Mouse (Mus musculus) cerebellum, adult 9-11 months (tissue): ENCODE data around the gene Ednrb.

Experiments
- DNase-seq: peaks from one replicate; pipeline ENCODE4 v3.0.0; 2022

Gene Ednrb

DNA sequence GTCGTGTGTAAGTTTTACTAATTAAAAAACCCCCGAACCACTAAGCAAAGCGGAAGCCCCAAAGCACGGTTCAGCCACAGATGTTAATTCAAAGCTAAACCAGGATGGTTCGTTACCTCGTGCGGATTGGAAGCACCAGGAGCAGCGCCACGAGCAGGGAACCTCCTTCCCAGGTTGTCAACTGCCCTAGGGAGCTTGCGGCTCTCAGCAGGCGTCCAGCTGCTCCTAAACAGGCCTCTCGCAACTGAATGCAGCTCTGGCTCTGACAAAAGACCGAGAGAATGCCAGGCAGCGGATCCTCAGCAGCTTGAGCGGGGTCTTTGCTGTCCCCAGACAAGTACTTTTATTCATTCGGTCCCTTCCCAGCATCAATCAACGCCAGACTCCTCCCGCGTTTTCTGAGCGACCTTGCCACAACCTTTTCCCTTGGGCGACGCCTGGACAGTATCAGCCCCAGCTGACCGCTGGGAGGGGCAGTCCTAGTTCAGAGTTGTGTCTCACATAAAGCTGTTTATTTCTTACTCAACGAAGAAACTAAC lies at the start of gene Ednrb:
TSS of gene Ednrb (minus strand) at position 392 of the 539 bp plus-strand sequence.
- DNase-seq, result peak; percentile 3

DNA sequence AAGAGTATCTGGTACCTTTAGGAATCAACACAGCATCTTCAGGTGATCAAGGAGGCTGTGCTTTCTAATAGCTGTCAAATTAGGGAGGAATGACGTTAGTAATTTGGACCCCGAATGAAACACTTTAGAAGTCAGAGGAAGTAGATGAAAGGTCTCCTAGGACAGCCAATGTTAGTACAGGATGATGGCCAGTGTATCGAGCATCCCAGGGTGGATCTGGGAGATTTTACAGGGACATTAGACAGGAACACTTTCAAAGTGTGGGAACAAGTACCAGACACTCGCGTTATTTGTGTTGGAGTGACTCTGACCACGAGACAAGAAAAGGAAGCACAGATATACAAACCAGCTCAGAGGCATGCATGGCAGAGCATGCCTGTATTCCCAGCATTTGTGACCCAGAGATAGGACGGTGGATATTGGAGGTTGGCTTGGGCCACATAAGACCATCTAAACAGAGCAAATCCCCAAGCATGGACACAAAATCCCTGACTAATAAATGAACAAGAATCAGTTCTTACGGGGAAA lies 48.3 kb upstream of the Ednrb start:
- no peak for DNase-seq

DNA sequence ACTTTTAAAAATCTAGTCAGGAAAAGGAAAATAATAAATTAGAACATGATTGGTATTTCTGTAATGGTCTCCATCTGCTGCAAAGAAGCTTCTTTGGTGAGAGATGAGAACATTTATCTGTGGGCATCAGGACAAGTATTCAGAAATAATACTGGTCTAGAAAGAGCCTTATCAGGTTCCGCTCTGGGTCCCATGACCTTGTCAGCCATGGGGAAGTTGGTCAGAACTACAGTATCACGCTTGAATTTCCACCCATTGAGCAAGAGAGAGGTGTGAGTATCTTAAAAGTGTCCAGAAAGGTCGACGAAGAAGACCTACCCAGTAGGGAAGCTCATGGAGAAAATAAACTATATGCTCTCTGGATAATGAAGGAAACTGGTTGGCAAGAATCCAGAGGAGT lies 46.6 kb upstream of the Ednrb start:
- DNase-seq, result no peak

DNA sequence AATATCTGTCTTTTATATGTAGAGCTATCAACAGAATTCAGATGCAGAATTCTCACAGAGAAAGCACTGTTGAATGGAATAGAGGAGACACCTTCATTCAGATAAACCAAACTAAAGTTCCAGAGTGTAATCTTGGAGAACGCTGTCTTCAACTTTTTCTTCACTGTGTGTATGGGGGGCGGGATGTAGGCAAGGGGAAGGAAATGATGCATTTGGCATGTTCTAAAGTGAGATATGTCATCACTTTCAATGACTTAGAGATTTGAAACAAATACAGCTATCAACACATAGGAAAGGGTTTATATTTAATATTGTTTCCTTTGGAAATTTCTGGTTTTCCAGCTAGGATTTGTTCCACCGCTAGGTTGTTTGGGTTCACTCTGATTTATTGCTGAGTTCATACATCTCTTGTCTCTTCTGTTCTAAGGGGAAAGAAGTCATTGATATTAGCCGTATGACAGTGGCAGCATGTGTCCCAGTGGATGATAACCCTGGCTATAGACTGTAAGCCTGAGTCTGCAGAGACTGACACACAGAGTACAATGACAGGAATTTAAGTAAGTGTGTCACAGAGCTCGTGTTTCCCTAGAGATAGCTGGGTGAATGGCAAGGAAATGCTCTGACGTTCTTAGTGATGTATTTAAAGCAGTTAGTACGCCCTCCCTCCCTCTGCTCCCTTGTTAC lies 40.8 kb upstream of the Ednrb start:
- no peak for DNase-seq

DNA sequence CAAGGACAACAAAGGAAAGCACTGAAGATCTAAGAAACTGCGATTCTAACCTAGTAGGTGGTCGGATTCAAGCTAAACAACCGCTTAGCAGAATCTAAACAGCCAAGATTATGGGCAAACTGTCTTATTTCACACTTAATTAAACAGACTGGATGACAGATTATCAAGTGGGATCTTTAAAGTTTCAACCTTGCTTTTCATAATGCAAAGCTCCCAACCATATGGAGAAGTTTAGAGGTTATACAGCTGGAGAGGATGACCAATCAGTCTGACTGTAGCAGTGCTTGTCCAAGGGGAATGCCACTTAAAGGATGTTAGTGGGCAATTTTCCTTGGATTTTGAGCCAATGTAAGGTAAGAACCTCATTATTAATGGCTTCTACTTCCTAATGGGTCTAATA lies 38.7 kb upstream of the Ednrb start:
- DNase-seq, result no peak

DNA sequence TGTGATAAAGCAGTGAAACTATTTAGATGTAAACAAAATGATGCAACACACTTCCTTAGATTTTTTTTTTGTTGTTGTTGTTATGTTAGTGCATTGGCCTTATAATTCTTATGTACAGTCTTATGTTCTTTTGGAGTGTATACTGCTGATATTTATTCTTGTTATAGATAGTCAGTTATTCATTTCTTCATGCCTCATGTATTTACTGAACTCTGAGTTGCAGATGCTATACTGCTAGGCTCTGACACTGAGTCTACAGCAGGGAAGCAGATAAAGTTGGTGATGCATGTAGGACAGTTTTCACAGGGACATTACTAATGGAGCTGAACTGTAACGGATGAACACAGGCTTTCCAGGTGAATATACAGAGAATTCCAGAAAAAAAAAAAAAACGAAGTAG lies 32.9 kb upstream of the Ednrb start:
- DNase-seq, result no peak

DNA sequence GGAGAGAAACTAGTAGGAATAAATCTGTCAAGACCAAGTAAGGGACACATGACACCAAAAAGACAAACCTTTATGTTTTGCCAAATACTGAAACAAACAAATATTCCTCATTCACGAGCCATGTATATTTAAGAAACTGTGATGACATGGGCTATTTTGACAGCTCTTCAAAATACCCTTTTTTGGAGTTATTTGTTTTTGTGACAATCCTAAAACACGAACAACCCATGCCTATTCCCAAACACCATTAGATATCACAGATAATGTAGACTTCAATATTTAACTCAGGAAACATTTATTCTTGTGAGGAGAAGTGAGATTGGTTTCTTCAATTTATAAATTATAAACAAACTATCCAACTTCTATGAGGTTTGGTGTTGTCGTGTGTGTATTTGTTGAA lies 32.4 kb upstream of the Ednrb start:
- DNase-seq, result no peak

DNA sequence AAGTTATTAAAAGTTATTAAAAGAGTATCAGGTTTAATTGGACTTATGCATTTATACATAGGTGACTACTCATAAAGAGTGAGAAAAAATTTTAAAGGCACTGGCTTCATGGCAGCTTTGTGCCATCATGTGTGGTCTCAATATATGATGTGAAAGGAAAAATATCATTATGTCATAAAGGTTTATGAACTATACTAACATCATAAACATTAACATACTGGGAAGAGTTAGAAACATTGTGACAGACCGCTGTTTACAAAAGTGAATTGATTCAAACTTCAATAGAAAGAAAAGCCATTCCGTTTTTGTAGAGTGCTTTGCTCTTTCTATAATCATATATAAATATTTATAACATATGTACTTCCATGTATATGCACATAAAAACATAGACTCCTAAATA lies 22.4 kb upstream of the Ednrb start:
- no peak for DNase-seq

DNA sequence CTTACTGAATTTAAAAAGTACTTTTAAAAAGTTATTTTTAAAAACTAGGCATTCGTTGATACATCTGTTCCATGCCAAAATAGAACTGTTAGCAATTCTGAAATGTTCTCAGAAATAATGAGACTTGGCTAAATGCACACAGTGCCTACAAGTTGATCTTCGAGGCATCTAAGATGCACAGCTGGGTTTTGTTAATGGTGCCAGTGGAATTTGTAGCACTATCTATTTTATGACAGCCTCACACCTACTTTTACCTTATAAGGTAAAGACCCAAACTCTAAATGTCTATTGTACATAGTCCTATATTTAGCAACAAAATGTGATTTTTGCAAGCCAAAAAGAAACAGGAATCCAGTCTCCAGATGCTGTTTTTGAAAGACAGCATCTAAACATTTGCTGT lies 21.0 kb upstream of the Ednrb start:
- DNase-seq, result no peak

DNA sequence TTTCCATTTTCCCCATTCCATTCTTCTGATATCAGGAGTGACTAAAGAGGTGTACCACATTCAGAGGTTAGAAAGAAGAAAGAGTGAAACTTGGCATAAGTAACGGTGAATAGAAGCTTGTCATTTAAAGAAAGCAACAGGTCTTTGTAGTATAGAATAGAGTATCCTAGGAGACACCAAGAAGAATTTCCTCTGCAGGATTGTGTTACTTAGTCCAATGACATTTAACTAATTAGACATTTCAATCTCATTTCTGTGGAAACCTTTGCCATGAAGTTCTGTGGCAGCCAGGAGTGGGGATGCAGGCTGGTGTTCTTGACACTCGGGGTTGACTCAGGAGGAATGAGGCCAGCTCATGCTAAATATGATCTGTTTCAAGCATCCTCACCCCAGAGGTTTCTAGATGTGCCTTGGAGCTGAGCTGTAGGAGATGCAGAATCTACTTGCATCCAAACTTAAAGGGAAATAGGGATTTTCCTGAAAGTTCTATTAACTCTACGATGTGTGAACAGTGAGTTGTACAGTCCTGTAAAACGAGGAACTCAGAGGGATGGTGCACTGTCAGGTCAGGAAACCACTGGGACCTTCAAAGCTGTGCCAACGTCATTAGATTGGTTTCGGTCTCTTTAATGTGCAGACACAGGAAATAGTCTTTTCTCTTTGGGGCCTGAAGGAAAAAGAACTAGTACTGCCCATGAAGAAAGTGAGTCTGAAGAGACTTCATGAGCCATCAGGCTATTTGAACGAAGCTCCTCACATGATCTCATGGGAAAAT lies 6.1 kb upstream of the Ednrb start:
- no peak for DNase-seq

DNA sequence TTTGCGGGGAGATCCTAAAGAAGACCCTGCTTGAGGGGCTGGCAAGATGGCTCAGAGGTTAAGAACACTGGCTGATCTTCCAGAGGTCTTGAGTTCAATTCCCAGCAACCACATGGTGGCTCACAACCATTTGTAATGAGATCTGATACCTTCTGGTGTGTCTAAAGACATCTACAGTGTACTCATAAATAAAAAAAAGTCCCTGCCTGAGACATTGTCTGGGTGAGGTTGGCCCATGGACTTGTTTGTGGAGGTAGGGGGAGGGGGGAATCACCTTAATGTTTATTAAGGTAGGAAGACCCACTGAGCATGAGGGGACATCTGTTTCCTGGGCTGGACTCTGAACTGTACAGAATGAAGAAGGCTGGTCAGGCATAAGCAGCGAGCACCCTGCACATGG lies 1.5 kb upstream of the Ednrb start:
- no peak for DNase-seq

DNA sequence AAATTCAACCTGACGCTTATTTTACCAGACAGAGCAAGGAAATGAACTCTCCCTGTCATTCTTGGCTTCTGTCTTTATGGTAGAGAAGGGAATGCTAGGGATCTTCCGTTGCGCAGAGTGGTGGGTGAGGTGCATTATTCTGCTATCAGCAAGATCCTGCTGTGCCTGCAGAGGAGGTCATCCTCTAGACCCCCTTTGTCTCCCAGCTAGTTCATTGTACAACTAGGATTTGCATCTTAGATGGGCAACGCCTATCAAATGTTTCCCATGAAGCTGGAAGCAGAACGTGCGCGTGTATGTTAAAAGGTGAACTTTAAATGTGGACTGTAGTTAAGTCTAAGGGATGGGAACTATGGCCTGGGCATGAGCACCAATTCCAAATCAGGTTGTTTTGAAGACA lies 742 bp upstream of the Ednrb start:
- no peak for DNase-seq

DNA sequence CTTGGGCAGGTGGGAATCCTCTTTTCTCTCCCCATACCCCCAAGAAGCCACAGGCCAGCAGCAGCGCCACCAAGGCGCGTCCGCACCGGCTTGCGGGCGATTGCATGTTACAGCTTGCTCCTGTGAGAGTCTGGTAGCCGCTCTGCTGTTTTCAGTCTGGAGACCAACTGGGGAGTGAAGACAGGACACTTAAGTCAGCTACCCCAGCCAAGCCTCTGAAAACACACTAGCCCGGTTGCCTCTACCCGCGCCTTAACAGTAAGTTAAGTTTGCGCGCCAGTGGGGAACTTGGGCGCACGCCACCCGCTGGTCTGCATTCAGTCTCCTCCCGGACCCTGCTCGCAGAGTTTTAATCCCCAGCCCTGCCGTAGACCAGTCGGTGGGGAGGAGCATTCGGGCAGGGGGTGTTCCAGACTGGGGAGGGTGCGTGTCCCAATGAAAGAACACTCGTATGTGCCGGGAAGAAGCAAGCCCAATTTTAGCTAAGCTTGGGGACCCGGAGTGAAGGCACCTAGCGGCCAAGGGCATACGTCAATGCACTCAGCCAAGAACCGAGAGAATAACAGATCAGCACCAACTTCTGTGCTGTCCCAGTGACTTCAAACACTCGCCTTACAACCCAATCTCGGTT lies 716 bp downstream of the Ednrb start:
- peak; percentile 6 for DNase-seq

DNA sequence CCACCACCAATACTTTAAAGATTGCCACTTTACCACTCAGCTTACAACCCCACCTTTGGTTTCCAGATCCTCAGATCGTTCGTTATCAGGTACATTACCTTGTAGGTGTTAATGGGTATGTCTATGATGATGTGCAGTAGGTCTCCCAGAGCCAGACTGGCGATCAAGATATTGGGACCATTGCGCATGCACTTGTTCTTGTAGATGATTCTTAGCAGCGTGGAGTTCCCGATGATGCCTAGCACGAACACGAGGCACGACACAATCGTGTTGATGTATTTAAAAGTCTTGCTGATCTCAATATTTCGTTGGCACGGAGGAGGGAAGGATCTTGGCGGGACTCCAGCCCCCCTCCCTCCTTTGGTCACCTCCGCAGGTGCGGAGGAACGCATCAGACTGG lies 1.3 kb downstream of the Ednrb start:
- no peak for DNase-seq

DNA sequence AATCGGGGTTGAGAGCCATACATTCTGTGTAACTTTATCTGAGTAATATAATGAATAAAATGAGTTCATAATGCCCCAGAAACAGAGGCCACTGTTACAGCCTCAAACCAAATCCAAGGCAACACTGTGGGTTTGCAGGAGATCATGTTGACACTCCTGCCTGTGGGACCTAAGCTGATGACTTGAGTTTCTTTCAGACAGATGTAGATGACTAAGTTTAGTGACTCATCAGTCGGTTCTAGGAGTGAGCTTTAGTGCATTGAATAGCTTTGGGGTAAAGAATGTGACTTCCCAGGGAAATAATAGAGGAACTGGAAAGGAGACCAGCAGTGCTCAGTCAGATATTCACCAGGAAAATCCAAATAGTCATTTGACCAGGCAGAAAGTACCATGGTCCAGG lies 3.8 kb downstream of the Ednrb start:
- DNase-seq, result no peak

DNA sequence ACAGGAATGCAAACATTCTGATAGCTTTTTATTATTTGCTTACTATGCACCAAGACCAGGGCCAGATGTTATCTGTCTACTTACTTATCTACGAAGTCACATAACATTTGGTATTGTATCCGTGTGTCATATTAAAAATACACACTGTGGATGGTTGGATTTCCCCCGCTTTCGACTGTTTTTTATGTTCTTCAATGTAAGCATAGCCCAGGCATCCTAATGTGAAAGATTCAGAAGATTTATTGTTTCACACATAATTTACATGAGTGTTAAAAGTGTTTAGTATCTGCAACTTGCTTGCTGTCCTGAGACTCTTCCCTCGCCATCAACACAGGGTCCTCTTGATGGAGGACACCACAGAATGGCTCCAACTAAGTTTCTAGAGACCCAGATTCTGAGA lies 5.3 kb downstream of the Ednrb start:
- no peak for DNase-seq

DNA sequence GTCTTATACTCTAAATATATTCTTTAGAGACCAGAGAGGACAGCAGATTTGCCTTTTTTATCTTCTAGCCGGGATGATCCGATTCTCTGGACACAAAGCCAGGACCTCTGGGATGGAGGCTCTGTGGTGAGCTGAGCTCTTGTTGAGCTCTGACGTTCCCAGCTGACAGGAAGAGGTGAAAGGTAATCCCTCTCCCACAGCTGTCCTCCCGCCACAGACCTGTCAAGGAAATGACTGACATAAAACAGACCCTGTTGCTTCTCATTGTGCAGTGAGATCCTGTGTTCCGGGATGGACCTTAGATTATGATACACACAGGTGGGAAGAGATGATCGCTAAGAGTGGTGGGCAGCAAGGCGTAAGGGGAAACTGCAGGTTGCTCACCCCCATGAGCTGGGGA lies 9.6 kb downstream of the Ednrb start:
- no peak for DNase-seq

DNA sequence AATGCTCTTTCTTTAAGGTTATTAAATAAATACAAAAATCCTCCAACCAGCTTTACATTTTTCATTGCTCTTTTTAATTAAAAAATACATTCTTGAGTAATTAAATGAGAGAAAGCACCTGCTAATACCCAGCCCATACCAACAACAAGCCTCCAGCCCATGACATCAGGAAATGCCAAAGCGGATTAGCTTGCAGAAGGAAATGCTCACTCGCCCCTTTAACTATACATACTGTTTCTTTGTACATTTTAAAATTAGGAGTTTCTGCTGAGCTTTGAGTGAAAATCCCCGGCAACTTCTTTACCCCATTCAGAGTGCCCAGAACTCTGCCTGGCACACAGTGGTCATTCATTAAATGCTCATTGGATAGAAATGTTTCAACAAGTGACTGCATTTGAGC lies 10.1 kb downstream of the Ednrb start:
- no peak for DNase-seq

DNA sequence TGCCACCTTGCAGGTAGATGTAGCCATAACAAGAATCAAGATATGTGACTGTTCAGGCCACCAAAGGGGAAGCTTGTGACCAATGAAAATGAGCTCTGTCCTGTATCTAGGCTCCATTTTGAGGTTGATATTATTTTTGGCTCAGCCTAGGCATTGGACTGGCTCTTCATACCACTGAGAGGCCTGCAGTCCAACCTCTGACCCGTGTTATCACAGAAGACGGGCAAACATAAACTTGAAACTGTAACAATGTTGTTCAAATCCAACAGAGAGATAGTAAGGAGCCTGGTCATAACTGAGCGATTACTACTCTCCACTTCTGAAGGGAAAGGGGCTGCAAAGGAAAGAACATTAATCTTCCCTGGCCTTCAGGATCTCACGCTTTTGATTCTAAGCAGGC lies 11.7 kb downstream of the Ednrb start:
- no peak for DNase-seq

DNA sequence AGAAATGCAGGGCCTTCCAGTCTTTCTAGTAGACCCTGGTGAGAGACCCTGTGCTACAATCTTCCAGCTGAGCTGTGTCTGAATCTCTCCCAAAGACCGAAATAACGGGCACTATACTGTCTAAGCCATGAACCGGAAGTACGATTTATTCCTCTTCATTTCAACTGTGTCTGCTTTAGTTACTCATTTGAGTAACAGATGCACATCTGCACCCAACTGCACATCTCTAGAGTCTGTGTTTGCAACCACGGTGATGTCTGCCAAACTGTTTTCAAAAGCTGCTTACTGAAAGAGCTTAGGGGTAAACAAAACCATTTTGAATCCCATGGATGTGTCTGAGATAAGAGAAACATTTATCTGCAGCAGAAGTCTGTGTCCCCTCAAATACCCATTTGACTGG lies 13.2 kb downstream of the Ednrb start:
- no peak for DNase-seq

DNA sequence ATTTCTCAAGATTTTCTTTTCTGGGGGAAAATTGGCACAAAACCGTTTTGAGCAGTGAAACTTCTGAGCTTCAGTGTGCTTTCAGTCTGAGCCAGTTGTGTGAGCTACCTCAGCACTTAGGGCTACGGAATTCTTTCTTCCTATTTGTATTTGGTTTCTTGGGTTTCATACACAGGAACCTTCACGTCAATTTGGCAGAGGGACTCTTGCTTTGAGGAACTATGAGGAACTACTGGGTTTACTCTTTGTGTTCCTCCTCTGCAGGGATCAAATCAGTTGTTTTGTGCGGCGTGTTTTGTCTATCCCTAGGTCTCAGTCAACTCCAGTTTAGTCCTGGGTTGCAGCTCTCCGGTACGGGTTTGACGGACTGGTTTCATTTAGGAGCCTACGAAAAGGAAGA lies 17.9 kb downstream of the Ednrb start:
- DNase-seq, result no peak

DNA sequence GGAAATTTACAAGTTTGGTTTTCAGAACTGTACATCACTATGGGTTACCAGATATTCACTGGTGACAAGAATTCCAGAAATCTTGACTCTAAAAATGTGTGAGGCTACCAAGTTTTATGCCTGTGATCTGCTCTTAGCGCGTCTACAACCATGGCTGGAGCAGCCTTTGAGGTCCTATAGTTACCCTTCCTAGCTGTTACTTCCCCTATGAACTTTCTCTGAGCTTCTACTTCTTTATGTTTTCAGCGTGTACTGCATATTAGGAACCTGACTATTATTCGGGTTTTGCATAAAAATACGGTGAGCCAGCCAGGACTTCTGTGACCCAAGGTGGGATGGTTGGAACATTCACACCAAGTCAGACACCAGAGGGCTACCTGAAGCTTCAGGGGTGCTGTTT lies 18.3 kb downstream of the Ednrb start:
- no peak for DNase-seq

DNA sequence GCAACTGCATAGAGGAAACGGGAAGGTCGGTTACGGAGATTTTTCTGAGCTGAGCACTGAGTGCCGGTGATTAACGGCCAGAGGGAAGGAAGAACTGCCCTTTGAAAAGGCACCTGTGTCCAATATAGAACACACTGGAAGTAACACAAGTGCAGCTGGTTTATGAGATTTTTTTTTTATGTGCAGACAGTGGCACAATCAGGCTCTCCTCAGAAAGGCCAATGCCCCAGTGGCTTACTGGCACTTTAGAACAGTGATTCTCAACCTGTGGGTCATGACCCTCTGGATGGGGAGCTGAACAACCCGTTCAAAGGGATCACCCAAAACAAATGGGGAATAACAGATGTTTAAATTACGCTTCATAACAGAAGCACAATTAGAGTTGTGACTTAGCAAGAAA lies 20.7 kb downstream of the Ednrb start:
- DNase-seq, result no peak

DNA sequence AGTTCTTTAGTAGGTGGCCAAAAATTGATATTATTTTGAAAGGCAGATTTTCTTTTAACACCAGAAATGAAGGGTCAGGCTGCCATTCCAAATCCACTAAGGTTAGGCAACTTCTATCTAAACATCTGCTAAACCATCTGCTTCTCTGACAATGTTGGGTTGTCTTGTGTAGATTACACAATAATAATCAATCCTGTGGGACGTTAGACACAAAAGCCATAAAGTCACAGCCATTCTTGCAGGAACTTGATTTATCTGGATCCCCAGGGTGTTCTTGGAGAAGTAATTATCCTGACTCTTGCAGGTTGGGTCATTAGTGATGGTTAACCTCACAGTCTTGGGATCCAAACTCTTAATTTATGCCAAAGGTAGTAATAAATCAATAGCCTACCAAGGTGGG lies 21.6 kb downstream of the Ednrb start:
- DNase-seq, result no peak
